Mouse (Mus musculus) forebrain, embryonic 10.5 days (tissue): Measurements from ENCODE around the gene Slc31a2. TPM values are rescaled to one million over a fixed set of nuclear protein-coding genes. Genes with fewer than 3 reads are reported as not detected.

ENCODE experiments used
- DNase-seq: peaks from one replicate; pipeline ENCODE4 v3.0.0-alpha.2; 2017; ENCODE audit warnings: low spot score; ENCODE audit errors: extremely low spot score
- H3K27ac ChIP-seq: fragments of 300-500 bp; sonication (generic); 2 replicates; pipeline ENCODE4 v1.5.1; 2016; ENCODE audit warnings: mild to moderate bottlenecking
- H3K27me3 ChIP-seq: fragments of 300-500 bp; sonication (generic); 2 replicates; pipeline ENCODE4 v1.6.1; 2016; ENCODE audit warnings: mild to moderate bottlenecking; ENCODE audit not compliant: poor library complexity, severe bottlenecking
- H3K36me3 ChIP-seq: fragments of 300-500 bp; sonication (generic); replicated peaks from 2 replicates; pipeline ENCODE4 v1.6.1; 2016; ENCODE audit warnings: mild to moderate bottlenecking, moderate library complexity
- H3K4me1 ChIP-seq: fragments of 300-500 bp; sonication (generic); 2 replicates; pipeline ENCODE4 v1.6.1; 2016
- H3K4me3 ChIP-seq: fragments of 300-500 bp; sonication (generic); 2 replicates; pipeline ENCODE4 v1.5.1; 2016; ENCODE audit warnings: mild to moderate bottlenecking, moderate library complexity
- H3K9me3 ChIP-seq: fragments of 300-500 bp; sonication (generic); 2 replicates; pipeline ENCODE4 v1.6.1; 2016; ENCODE audit warnings: mild to moderate bottlenecking, moderate library complexity
- WGBS: fragments of 180-500 bp; shearing (Covaris S2); methylation state at CpG from one replicate; pipeline ENCODE4 v1.1.7; 2016; 5-methylcytosine and 5-hydroxymethylcytosine counted together
- polyA plus RNA-seq: library from polyadenylated mRNA; unstranded; fragments of >200 nt; fragmentation: Nextera tagmentation; extraction: Ambion mirVana; gene quantifications from 2 replicates; pipeline ENCODE4 v1.2.1, GENCODE M21; 2016

Gene Slc31a2
- polyA plus RNA-seq, 1 experiment from 2014 or later, result 10.1 TPM

DNA sequence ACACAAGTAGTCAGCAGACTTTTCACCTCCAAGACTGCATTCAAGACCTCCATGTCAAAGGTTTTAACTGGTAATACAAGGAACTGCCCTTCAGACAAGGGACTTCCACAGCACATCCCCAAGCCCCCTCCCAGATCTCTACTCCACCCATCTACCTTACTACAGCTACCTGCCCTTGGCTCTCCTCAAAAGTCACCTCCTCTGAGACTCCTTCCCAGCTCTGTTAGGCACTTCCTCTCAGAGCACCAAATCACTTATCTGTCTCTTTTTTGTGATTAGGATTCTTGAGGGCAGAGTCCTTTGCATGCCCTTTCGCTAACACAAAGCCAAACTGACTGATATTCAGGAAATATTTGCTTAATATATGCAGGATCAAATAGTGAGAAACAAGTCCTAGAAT lies 43.9 kb downstream of the Slc31a2 start:
- Histone ChIP-seq H3K27ac (no peak overlapping the region), H3K4me3 (no peak overlapping the region), H3K27me3 (no peaks in the 10 kb centered on the region), H3K4me1 (no peaks in the 10 kb centered on the region), H3K36me3 (peaks cover 62% of the 10 kb centered on the region), H3K9me3 (no peaks in the 10 kb centered on the region)
- 100% methylated on average over 1 of the region's 1 CpGs for WGBS
- no peak for DNase-seq

DNA sequence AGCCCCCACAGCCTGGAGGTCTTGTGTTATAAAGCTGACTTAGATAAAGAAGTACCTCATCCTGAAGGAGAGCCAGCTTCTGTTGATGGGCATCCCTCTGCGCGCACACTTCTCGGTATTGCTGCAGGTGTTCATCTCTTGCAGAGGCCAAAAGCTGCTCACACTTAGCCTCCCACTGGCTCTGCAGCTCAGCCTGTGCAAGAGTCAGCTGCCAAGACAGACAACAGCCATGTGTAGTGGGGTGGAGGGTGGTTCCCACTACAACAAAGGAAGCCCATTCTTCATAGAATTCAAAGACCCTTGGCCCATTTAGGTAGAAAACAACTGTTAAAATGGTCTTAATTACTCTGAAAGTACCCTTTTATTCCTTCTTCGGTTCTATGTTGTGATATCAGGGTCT lies 44.5 kb downstream of the Slc31a2 start:
- H3K4me1 ChIP-seq, result no peaks in the 10 kb centered on the region
- H3K36me3 ChIP-seq, result peaks cover 62% of the 10 kb centered on the region
- no peaks in the 10 kb centered on the region for H3K9me3 ChIP-seq
- no peak overlapping the region for H3K4me3 ChIP-seq
- H3K27ac ChIP-seq, result no peak overlapping the region
- no peaks in the 10 kb centered on the region for H3K27me3 ChIP-seq
- DNase-seq, result no peak
- 78% methylated on average over 4 of the region's 4 CpGs for WGBS

GRCm38 (mm10) chr4:62308406-62308805 lies 46.0 kb downstream of the Slc31a2 start:
- DNase-seq, result no peak
- Histone ChIP-seq H3K27ac (no peak overlapping the region), H3K4me3 (no peak overlapping the region), H3K4me1 (no peaks in the 10 kb centered on the region), H3K9me3 (no peaks in the 10 kb centered on the region), H3K27me3 (no peaks in the 10 kb centered on the region), H3K36me3 (peaks cover 58% of the 10 kb centered on the region)

DNA sequence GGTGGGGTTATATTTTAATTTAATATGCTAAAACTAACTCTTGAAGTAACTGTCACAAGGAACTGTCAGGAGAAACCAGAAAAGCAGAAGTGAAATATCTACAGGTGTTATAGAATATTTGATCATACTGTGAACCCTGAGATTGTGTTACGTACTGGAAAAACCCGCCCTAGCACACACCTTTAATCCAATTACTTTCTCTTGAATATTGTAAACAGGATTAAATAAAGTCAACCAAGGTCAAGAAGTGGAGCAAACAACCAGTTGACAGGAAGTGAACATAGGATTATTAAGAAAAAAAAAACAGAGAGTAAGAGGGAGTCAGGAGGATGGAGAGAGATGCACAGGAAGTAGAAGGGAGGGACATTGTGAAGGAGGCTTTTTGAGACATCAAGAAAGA lies 50.5 kb downstream of the Slc31a2 start:
- no peaks in the 10 kb centered on the region for H3K4me1 ChIP-seq
- WGBS, result 95% methylated on average over 2 of the region's 2 CpGs
- no peak overlapping the region for H3K27ac ChIP-seq
- DNase-seq, result no peak
- no peaks in the 10 kb centered on the region for H3K9me3 ChIP-seq
- no peaks in the 10 kb centered on the region for H3K27me3 ChIP-seq
- H3K4me3 ChIP-seq, result no peak overlapping the region
- H3K36me3 ChIP-seq, result peaks cover 33% of the 10 kb centered on the region

GRCm38 (mm10) chr4:62313641-62314211 lies 51.4 kb downstream of the Slc31a2 start:
- Histone ChIP-seq H3K4me3 (no peak overlapping the region), H3K27ac (no peak overlapping the region), H3K27me3 (no peaks in the 10 kb centered on the region), H3K4me1 (no peaks in the 10 kb centered on the region), H3K36me3 (peaks cover 30% of the 10 kb centered on the region), H3K9me3 (no peaks in the 10 kb centered on the region)
- WGBS, result 85% methylated on average over 9 of the region's 9 CpGs
- DNase-seq, result no peak

- H3K36me3 ChIP-seq, result peaks cover 35% of the 10 kb centered on the region
- H3K9me3 ChIP-seq, result no peaks in the 10 kb centered on the region
- no peaks in the 10 kb centered on the region for H3K4me1 ChIP-seq
- H3K4me3 ChIP-seq, result no peak overlapping the region
- no peak for DNase-seq
- 83% methylated on average over 3 of the region's 3 CpGs for WGBS
- no peaks in the 10 kb centered on the region for H3K27me3 ChIP-seq
- no peak overlapping the region for H3K27ac ChIP-seq
Observed at GRCm38 (mm10) chr4:62314516-62314915, 52.2 kb downstream of the Slc31a2 start.

DNA sequence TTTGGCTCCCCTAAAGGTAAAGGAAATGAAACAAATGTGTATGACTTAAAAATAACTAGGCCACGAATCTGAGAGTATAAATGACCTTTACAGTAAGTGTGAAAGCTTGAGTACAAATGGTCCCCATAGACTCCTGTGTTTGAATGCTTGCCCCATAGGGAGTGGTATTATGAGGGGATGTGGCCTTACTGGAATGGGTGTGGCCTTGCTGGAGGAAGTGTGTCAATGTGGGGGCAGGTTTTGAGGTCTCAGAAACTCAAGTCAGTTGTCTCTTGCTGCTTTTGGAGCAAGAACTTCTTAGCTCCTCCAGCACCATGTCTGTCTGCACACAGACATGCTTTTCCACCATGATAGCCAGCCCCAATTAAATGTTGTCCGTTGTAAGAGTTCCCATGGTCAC lies 54.1 kb downstream of the Slc31a2 start:
- no peaks in the 10 kb centered on the region for H3K4me1 ChIP-seq
- H3K27me3 ChIP-seq, result no peaks in the 10 kb centered on the region
- H3K27ac ChIP-seq, result no peak overlapping the region
- WGBS, result 84% methylated on average over 2 of the region's 2 CpGs
- H3K36me3 ChIP-seq, result peaks cover 46% of the 10 kb centered on the region
- no peak overlapping the region for H3K4me3 ChIP-seq
- DNase-seq, result no peak
- H3K9me3 ChIP-seq, result no peaks in the 10 kb centered on the region

GRCm38 (mm10) chr4:62318294-62318693 lies 55.9 kb downstream of the Slc31a2 start:
- no peak overlapping the region for H3K27ac ChIP-seq
- H3K36me3 ChIP-seq, result peaks cover 49% of the 10 kb centered on the region
- no peak overlapping the region for H3K4me3 ChIP-seq
- no peaks in the 10 kb centered on the region for H3K9me3 ChIP-seq
- no peaks in the 10 kb centered on the region for H3K4me1 ChIP-seq
- no peaks in the 10 kb centered on the region for H3K27me3 ChIP-seq
- DNase-seq, result no peak
- WGBS, result 65% methylated on average over 1 of the region's 1 CpGs

- Histone ChIP-seq H3K9me3 (no peaks in the 10 kb centered on the region), H3K4me3 (no peak overlapping the region), H3K27me3 (no peaks in the 10 kb centered on the region), H3K27ac (no peak overlapping the region), H3K36me3 (peaks cover 59% of the 10 kb centered on the region), H3K4me1 (no peaks in the 10 kb centered on the region)
- 96% methylated on average over 3 of the region's 3 CpGs for WGBS
- no peak for DNase-seq
Observed at GRCm38 (mm10) chr4:62322684-62323083, 60.3 kb downstream of the Slc31a2 start.

DNA sequence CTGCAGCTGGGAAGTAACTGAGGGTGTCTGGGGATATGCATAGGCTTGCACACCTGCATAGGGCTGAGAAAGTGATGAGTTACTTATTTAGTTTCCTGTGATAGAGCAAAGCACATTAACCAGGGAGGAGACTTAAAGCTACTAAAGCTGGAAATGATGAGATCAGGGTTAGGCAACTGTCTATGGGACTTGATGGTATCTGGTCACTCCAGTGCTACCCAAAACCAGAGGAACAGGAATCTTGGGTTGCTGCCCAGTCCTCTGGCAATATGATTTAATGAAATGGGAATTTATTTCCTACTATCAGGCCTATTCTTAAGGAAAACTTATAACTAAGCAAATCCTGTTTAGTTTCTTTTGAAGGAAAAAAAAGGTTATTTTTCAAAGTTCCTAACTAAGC lies 63.7 kb downstream of the Slc31a2 start:
- DNase-seq, result no peak
- Histone ChIP-seq H3K27ac (no peak overlapping the region), H3K4me3 (no peak overlapping the region), H3K27me3 (no peaks in the 10 kb centered on the region), H3K36me3 (peaks cover 61% of the 10 kb centered on the region), H3K4me1 (no peaks in the 10 kb centered on the region), H3K9me3 (no peaks in the 10 kb centered on the region)

DNA sequence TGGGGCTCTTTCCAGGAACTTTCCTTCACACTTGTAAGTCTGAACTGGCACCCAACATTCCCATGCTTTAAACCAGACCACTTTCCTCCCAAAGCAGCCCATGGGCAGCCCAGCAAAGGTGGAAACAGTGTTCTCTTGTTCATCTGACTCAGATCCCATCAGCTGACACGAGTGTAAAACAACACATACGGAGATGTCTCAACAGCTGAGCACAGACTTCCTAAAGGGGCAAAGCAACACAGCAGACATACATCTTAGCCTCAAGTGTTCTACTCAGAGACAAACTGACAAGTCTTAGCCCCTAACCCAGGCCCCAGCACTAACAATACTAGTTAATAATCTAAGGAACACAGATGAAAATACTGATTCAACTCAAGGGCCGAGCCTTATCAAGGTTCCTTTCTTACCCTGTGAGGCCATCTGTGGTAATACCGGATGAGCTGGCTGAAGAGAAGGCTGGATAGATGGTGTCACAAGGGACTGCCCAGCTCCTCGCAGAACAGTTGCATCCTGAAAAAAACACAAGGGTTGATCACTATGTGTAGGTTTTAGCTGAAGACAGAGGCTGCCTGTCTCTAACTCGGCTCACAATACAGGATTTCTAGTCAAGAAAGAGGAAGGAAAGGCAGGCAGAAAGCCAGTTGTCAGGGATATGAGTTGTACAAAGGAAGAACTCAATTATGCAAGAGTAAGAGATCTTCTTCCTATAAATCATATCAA lies 66.7 kb downstream of the Slc31a2 start:
- no peak overlapping the region for H3K4me3 ChIP-seq
- WGBS, result 88% methylated on average over 6 of the region's 6 CpGs
- H3K9me3 ChIP-seq, result no peaks in the 10 kb centered on the region
- no peaks in the 10 kb centered on the region for H3K4me1 ChIP-seq
- H3K36me3 ChIP-seq, result peaks cover 49% of the 10 kb centered on the region
- no peaks in the 10 kb centered on the region for H3K27me3 ChIP-seq
- no peak overlapping the region for H3K27ac ChIP-seq
- DNase-seq, result no peak

- DNase-seq, result no peak
- no peaks in the 10 kb centered on the region for H3K4me1 ChIP-seq
- 83% methylated on average over 5 of the region's 5 CpGs for WGBS
- peaks cover 47% of the 10 kb centered on the region for H3K36me3 ChIP-seq
- H3K27me3 ChIP-seq, result no peaks in the 10 kb centered on the region
- H3K27ac ChIP-seq, result no peak overlapping the region
- H3K4me3 ChIP-seq, result no peak overlapping the region
- no peaks in the 10 kb centered on the region for H3K9me3 ChIP-seq
Observed at GRCm38 (mm10) chr4:62331977-62332376, 69.6 kb downstream of the Slc31a2 start.

DNA sequence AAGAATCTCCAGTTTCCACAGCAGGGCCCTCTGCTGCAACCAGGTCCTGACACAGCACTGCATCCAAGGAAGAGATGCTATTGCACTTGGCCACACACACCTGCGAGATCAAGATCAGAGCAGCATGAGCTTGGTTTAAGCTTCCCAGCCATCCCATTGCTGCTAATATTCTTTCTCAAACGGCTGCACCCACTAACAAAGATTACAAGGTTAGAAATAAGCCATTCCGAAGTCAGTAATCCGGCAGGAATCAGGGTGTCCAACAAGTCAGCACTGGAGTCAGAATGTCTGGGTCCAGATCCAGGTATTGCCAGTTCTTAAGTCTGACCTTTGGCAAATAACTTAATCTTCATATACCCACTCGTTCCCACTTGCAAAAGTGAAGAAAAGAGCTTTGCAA lies 76.2 kb downstream of the Slc31a2 start:
- Histone ChIP-seq H3K4me1 (no peaks in the 10 kb centered on the region), H3K4me3 (no peak overlapping the region)
- WGBS, result 92% methylated on average over 5 of the region's 5 CpGs

More for the DNA sequence above, 76.2 kb downstream of the Slc31a2 start:
- no peak for DNase-seq
- Histone ChIP-seq H3K36me3 (peaks cover 21% of the 10 kb centered on the region), H3K9me3 (no peaks in the 10 kb centered on the region), H3K27me3 (no peaks in the 10 kb centered on the region), H3K27ac (no peak overlapping the region)
